Mouse (Mus musculus) heart, embryonic 10.5 days (tissue): ENCODE data around the gene Alpi. TPM values are rescaled to one million over a fixed set of nuclear protein-coding genes. Genes with fewer than 3 reads are reported as not detected.

Experiments
- DNase-seq: peaks from one replicate; pipeline ENCODE4 v3.0.0-alpha.2; 2017; ENCODE audit warnings: low spot score
- H3K27ac ChIP-seq: fragments of 300-500 bp; sonication (generic); 2 replicates; pipeline ENCODE4 v1.5.1; 2016; ENCODE audit warnings: mild to moderate bottlenecking
- H3K27me3 ChIP-seq: fragments of 300-500 bp; sonication (generic); 2 replicates; pipeline ENCODE4 v1.6.1; 2016; ENCODE audit warnings: mild to moderate bottlenecking; ENCODE audit not compliant: poor library complexity, insufficient read depth, severe bottlenecking
- H3K36me3 ChIP-seq: fragments of 300-500 bp; sonication (generic); 2 replicates; pipeline ENCODE4 v1.6.1; 2016; ENCODE audit warnings: mild to moderate bottlenecking, moderate library complexity
- H3K4me1 ChIP-seq: fragments of 300-500 bp; sonication (generic); 2 replicates; pipeline ENCODE4 v1.6.1; 2016; ENCODE audit warnings: mild to moderate bottlenecking
- H3K4me3 ChIP-seq: fragments of 300-500 bp; sonication (generic); 2 replicates; pipeline ENCODE4 v1.5.1; 2016; ENCODE audit warnings: mild to moderate bottlenecking, moderate library complexity
- H3K9me3 ChIP-seq: fragments of 300-500 bp; sonication (generic); 2 replicates; pipeline ENCODE4 v1.6.1; 2016; ENCODE audit warnings: mild to moderate bottlenecking, moderate library complexity
- WGBS: fragments of 180-500 bp; shearing (Covaris S2); methylation state at CpG from one replicate; pipeline ENCODE4 v1.1.7; 2016; 5-methylcytosine and 5-hydroxymethylcytosine counted together
- polyA plus RNA-seq: library from polyadenylated mRNA; unstranded; fragments of >200 nt; fragmentation: Nextera tagmentation; extraction: Ambion mirVana; gene quantifications from 2 replicates; pipeline ENCODE4 v1.2.1, GENCODE M21; 2016

Alpi gene
- polyA plus RNA-seq, 1 experiment from 2014 or later: not detected

GRCm38 (mm10) chr1:87102114-87102513 lies 708 bp upstream of the Alpi start:
- Histone ChIP-seq H3K27me3 (peaks cover 25% of the 10 kb centered on the region), H3K27ac (no peak overlapping the region), H3K4me3 (no peak overlapping the region), H3K36me3 (no peaks in the 10 kb centered on the region), H3K9me3 (no peaks in the 10 kb centered on the region), H3K4me1 (peaks cover 6% of the 10 kb centered on the region; the same call in 1 of the 2 replicates)
- WGBS: 70% methylated on average over 3 of the region's 3 CpGs
- DNase-seq: no peak

DNA sequence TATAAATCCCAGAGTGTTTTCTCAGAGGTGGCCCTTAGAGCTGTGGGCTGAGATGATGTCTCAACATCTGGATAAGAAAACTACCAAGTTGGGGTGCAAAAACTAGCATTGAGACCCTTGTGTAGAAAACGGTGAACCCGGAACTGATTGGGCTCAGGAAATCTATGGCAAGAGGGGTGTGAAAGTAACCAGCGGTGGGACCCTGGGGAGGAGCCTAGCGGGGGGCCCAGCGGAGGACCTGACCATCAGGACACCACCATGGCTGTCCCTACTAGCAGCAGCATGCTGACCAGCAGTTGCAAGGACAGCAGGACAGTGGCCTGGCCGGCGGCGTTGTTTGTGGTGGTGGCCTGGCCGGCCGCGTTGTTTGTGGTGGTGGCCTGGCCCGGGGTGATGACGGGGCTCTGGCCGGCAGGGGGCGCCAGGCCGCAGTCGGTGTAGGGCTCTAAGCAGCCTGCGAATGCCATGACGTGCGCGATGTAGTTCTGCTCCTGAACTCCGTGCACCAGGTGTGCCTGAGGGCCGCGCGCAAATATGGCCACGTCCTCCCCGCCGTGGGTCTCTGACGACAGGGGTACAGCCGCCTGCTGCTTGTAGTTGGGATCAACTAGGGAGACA lies 2.9 kb downstream of the Alpi start:
- Histone ChIP-seq H3K27me3 (peaks cover 28% of the 10 kb centered on the region), H3K36me3 (no peaks in the 10 kb centered on the region), H3K4me1 (peaks cover 14% of the 10 kb centered on the region; the same call in 1 of the 2 replicates), H3K4me3 (peak overlapping the region; percentile 36), H3K27ac (0 out of 2 replicates have a peak overlapping the region, but pooled peaks have one; percentile 25), H3K9me3 (no peaks in the 10 kb centered on the region)
- WGBS: 17% methylated on average over 30 of the region's 30 CpGs
- peak; percentile 76 for DNase-seq

DNA sequence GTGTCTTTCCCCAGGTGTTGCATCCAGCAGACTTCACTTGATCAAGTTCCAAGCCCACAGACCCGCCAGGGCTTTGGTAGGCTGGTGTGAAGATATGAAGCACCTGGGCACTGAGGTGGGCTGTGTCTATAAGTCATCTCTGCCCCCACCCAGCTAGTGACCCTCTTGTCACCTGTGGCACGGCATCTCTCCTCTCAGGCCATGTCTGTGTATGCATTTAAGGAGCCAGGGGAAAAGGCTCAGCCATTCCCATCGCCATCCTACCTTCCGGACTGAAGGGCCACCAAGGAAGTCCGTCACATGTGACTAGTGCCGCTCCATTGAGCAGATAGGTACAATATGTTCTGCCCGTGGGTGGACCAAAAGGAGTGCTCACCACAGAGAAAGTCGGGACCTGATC lies 5.8 kb downstream of the Alpi start:
- DNase-seq: peak; percentile 69
- H3K27me3 ChIP-seq: peaks cover 28% of the 10 kb centered on the region
- no peak overlapping the region for H3K4me3 ChIP-seq
- WGBS: 90% methylated on average over 8 of the region's 8 CpGs
- H3K4me1 ChIP-seq: peaks cover 14% of the 10 kb centered on the region; the same call in 1 of the 2 replicates
- H3K27ac ChIP-seq: no peak overlapping the region
- no peaks in the 10 kb centered on the region for H3K36me3 ChIP-seq
- no peaks in the 10 kb centered on the region for H3K9me3 ChIP-seq

DNA sequence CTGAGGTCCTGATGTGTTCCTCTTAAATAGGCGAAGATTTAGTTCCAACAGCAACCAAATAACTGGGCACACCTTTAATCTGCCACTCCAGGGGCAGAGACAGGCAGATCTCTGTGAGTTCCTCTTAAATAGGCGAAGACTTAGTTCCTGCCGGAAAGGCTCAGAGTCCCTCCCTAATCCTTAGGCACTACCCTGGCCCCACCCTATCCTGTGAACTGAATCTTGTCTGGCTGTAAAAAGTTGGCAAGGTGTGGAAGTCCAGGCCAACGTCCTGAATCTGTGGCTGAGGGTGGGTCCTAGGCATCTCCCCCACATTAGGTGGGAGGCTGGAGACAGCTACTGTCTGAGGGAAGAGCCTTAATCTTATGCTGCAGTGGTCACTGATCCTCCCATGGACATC lies 11.6 kb downstream of the Alpi start, which contains the start of gene Alppl2:
Alppl2 (minus strand) TSS at position 101 of the 400 bp plus-strand sequence.
- 71% methylated on average over 4 of the region's 4 CpGs for WGBS
- DNase-seq: no peak

DNA sequence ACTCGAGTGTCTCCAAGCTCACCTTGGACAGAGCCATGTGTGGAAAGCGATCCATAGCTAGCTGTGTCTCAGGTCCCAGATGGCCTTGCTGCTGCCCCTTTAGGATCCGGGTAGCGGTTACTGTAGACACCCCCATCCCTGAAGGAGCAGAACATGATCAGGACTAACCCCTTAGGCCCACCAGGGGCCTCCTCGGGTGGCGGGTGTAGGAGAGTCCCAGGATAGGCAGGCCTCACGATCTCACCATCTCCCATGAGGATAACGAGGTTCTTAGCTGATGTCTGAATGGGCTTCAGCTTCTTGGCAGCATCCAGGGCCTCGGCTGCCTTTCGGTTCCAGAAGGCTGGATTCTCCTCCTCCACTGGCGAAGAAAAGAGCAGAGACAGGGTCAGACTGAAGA lies 12.2 kb downstream of the Alpi start:
- no peak for DNase-seq
- H3K27ac ChIP-seq: no peak overlapping the region
- 85% methylated on average over 11 of the region's 11 CpGs for WGBS

More for the DNA sequence above, 11.6 kb downstream of the Alpi start, which contains the start of gene Alppl2:
- no peak within 1 kb of the TSS for H3K27ac ChIP-seq
- H3K36me3 ChIP-seq: no peaks in the 10 kb centered on the region
- H3K4me3 ChIP-seq: no peak within 1 kb of the TSS
- no peaks in the 10 kb centered on the region for H3K9me3 ChIP-seq
- H3K4me1 ChIP-seq: no peaks in the 10 kb centered on the region
- 0 out of 2 replicates have a peak, but pooled peaks cover 7% of the 10 kb centered on the region for H3K27me3 ChIP-seq

GRCm38 (mm10) chr1:87086964-87087363 lies 14.4 kb downstream of the Alpi start:
- DNase-seq: no peak
- Histone ChIP-seq H3K4me3 (no peak overlapping the region), H3K27me3 (0 out of 2 replicates have a peak, but pooled peaks cover 7% of the 10 kb centered on the region), H3K36me3 (no peaks in the 10 kb centered on the region), H3K27ac (no peak overlapping the region), H3K4me1 (no peaks in the 10 kb centered on the region), H3K9me3 (no peaks in the 10 kb centered on the region)
- 63% methylated on average over 17 of the region's 17 CpGs for WGBS

More for the DNA sequence above, 12.2 kb downstream of the Alpi start:
- no peaks in the 10 kb centered on the region for H3K9me3 ChIP-seq
- H3K4me1 ChIP-seq: no peaks in the 10 kb centered on the region
- no peak overlapping the region for H3K4me3 ChIP-seq
- H3K36me3 ChIP-seq: no peaks in the 10 kb centered on the region
- 0 out of 2 replicates have a peak, but pooled peaks cover 7% of the 10 kb centered on the region for H3K27me3 ChIP-seq

DNA sequence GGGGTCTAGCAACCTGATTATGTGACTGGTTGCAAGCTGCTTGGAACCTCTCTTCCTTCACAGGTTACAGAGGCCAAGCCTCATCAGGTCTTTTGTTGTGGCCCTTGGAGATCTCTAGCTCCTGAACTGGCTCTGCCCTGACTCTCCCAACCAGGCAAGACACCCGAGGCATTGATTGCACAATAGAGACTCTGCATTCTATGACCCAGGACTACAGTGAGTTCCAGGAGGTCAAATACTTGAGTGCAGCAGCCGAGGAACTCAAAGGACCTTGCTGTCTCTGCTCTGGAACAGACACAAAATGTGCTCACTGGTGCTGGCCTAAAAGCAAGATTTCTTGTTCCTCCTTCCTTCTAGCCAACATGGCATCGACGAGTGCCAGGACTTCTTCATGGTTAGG lies 15.2 kb downstream of the Alpi start:
- WGBS: 73% methylated on average over 4 of the region's 4 CpGs

GRCm38 (mm10) chr1:87073776-87074175 lies 27.6 kb downstream of the Alpi start:
- no peak overlapping the region for H3K27ac ChIP-seq
- no peaks in the 10 kb centered on the region for H3K9me3 ChIP-seq
- no peak for DNase-seq
- H3K4me1 ChIP-seq: no peaks in the 10 kb centered on the region
- no peak overlapping the region for H3K4me3 ChIP-seq
- peaks cover 6% of the 10 kb centered on the region; the same call in 1 of the 2 replicates for H3K27me3 ChIP-seq
- 79% methylated on average over 8 of the region's 8 CpGs for WGBS
- H3K36me3 ChIP-seq: no peaks in the 10 kb centered on the region

More for the DNA sequence above, 15.2 kb downstream of the Alpi start:
- Histone ChIP-seq H3K9me3 (no peaks in the 10 kb centered on the region), H3K4me1 (no peaks in the 10 kb centered on the region), H3K4me3 (no peak overlapping the region), H3K27me3 (0 out of 2 replicates have a peak, but pooled peaks cover 7% of the 10 kb centered on the region), H3K27ac (no peak overlapping the region), H3K36me3 (no peaks in the 10 kb centered on the region)
- DNase-seq: no peak

DNA sequence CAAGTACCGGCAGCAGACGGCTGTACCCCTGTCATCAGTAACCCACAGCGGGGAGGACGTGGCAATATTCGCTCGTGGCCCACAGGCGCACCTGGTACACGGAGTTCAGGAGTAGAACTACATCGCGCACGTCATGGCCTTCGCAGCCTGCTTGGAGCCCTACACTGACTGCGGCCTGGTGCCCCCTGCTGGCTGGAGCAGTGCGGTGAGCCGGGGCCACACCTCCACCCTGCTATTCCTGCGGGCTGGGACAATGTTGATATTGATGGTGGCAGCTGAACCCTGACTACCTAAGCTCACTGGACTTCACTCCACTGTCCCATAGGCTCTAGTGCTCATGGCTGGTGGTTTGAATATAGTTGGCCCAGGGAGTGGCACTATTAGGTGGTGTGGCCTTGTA lies 30.7 kb downstream of the Alpi start:
- WGBS: 44% methylated on average over 16 of the region's 16 CpGs
- DNase-seq: no peak
- Histone ChIP-seq H3K36me3 (no peaks in the 10 kb centered on the region), H3K4me1 (peaks cover 8% of the 10 kb centered on the region), H3K27ac (no peak overlapping the region), H3K4me3 (no peak overlapping the region), H3K9me3 (no peaks in the 10 kb centered on the region), H3K27me3 (peaks cover 6% of the 10 kb centered on the region; the same call in 1 of the 2 replicates)

- H3K27me3 ChIP-seq: no peaks in the 10 kb centered on the region
- H3K4me1 ChIP-seq: 0 out of 2 replicates have a peak, but pooled peaks cover 2% of the 10 kb centered on the region
- no peak overlapping the region for H3K27ac ChIP-seq
- H3K4me3 ChIP-seq: no peak overlapping the region
- no peak for DNase-seq
- no peaks in the 10 kb centered on the region for H3K9me3 ChIP-seq
- H3K36me3 ChIP-seq: no peaks in the 10 kb centered on the region
Measured at GRCm38 (mm10) chr1:87060913-87061312, 40.5 kb downstream of the Alpi start.

- no peak overlapping the region for H3K4me3 ChIP-seq
- no peaks in the 10 kb centered on the region for H3K9me3 ChIP-seq
- H3K4me1 ChIP-seq: no peaks in the 10 kb centered on the region
- H3K36me3 ChIP-seq: no peaks in the 10 kb centered on the region
- H3K27me3 ChIP-seq: no peaks in the 10 kb centered on the region
- no peak for DNase-seq
- WGBS: 78% methylated on average over 8 of the region's 8 CpGs
- H3K27ac ChIP-seq: no peak overlapping the region
Measured at GRCm38 (mm10) chr1:87059042-87059665, 42.3 kb downstream of the Alpi start.

- no peaks in the 10 kb centered on the region for H3K9me3 ChIP-seq
- H3K36me3 ChIP-seq: no peaks in the 10 kb centered on the region
- WGBS: 72% methylated on average over 4 of the region's 4 CpGs
- no peaks in the 10 kb centered on the region for H3K27me3 ChIP-seq
- no peak overlapping the region for H3K4me3 ChIP-seq
- no peaks in the 10 kb centered on the region for H3K4me1 ChIP-seq
- no peak for DNase-seq
- no peak overlapping the region for H3K27ac ChIP-seq
Measured at GRCm38 (mm10) chr1:87057075-87057474, 44.3 kb downstream of the Alpi start.

GRCm38 (mm10) chr1:87051369-87051768 lies 50.0 kb downstream of the Alpi start:
- H3K4me3 ChIP-seq: no peak overlapping the region
- no peaks in the 10 kb centered on the region for H3K4me1 ChIP-seq
- DNase-seq: no peak
- no peaks in the 10 kb centered on the region for H3K27me3 ChIP-seq
- WGBS: 77% methylated on average over 4 of the region's 4 CpGs
- no peaks in the 10 kb centered on the region for H3K9me3 ChIP-seq
- H3K27ac ChIP-seq: no peak overlapping the region
- H3K36me3 ChIP-seq: peaks cover 7% of the 10 kb centered on the region
